Mouse (Mus musculus) urinary bladder, postnatal 4 days (tissue): Measurements from ENCODE around the gene Flii.

Source experiments
- DNase-seq, 2 experiments: peaks; one replicate each; pipeline ENCODE4 v3.0.0; 2021 to 2022; ENCODE audit warnings: low spot score in 2 of 2

Flii gene

GRCm38 (mm10) chr11:60726601-60727391 lies at the start of gene Flii:
Gene Flii (minus strand): TSS chr11:60727263.
- peak; percentile 81 to 84 for DNase-seq

- DNase-seq, result no peak
Observed at GRCm38 (mm10) chr11:60776107-60776828, 49.2 kb upstream of the Flii start.

GRCm38 (mm10) chr11:60775578-60775977 lies 48.5 kb upstream of the Flii start:
- DNase-seq, result no peak

GRCm38 (mm10) chr11:60774841-60775240 lies 47.8 kb upstream of the Flii start:
- no peak for DNase-seq

GRCm38 (mm10) chr11:60774158-60774689 lies 47.2 kb upstream of the Flii start:
- no peak for DNase-seq

GRCm38 (mm10) chr11:60772161-60772560 lies 45.1 kb upstream of the Flii start:
- DNase-seq, result no peak

GRCm38 (mm10) chr11:60770776-60771175 lies 43.7 kb upstream of the Flii start:
- DNase-seq, result no peak

GRCm38 (mm10) chr11:60769322-60769721 lies 42.3 kb upstream of the Flii start:
- no peak for DNase-seq

- no peak for DNase-seq
Observed at GRCm38 (mm10) chr11:60766969-60767368, 39.9 kb upstream of the Flii start.

GRCm38 (mm10) chr11:60761681-60762080 lies 34.6 kb upstream of the Flii start:
- no peak for DNase-seq

GRCm38 (mm10) chr11:60755570-60755969 lies 28.5 kb upstream of the Flii start:
- DNase-seq, result no peak

- DNase-seq, result no peak
Observed at GRCm38 (mm10) chr11:60740321-60740720, 13.3 kb upstream of the Flii start.

- no peak for DNase-seq
Observed at GRCm38 (mm10) chr11:60737450-60737849, 10.4 kb upstream of the Flii start.

GRCm38 (mm10) chr11:60736491-60736890 lies 9.4 kb upstream of the Flii start:
- no peak for DNase-seq

- no peak for DNase-seq
Observed at GRCm38 (mm10) chr11:60735191-60735590, 8.1 kb upstream of the Flii start.

GRCm38 (mm10) chr11:60734206-60734605 lies 7.1 kb upstream of the Flii start:
- no peak for DNase-seq

GRCm38 (mm10) chr11:60731251-60731650 lies 4.2 kb upstream of the Flii start:
- DNase-seq, result no peak

- DNase-seq, result no peak
Observed at GRCm38 (mm10) chr11:60730169-60730568, 3.1 kb upstream of the Flii start.

- DNase-seq, result no peak
Observed at GRCm38 (mm10) chr11:60729217-60729641, 2.2 kb upstream of the Flii start.

- DNase-seq, result peak; percentile 91 to 94
Observed at GRCm38 (mm10) chr11:60728260-60728761, 1.2 kb upstream of the Flii start, which contains the start of gene Mief2. Gene Mief2 (plus strand): TSS chr11:60728398.

- no peak for DNase-seq
Observed at GRCm38 (mm10) chr11:60727392-60728140, 503 bp upstream of the Flii start.

GRCm38 (mm10) chr11:60719263-60719662 lies 7.8 kb downstream of the Flii start:
- no peak for DNase-seq
